ENCODE assay signal across 17 mouse cellular contexts in the genomic region with DNA sequence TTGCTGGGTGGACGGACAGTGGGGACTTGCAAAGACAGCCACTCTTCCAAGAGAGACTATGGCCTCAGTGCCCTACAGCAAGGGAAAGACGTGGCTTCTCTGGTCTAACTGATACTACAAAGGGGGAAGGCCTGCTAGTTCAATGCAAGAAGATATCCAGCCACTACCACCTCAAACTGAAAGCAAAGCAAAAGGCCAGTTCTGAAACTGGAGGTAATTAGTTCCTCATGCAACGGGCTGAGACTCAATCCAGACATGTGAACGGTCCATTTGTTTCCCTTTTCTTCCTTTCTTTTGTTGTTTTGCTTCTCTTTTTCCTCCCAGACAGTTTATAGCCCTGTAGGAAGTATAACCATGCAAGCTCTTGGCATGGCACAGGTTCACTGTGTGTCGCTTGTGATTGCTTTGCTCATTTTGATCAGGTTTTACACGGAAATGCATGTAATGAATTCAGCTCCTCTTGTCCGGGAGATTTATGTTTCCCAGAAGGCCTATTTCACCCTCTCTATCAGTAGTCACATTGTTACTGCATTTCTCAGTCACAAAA.
DNase-seq lines count a peak whose midpoint lies in the region; ATAC-seq and TF ChIP-seq lines count a peak whose summit lies in the region.
"Had no signal": no experiment of that assay in that cellular context is flagged by ENCODE, and none has a peak within 500 bp of the region (broad histone marks: within the 10 kb centered on the region; RNA-seq: fewer than 3 reads in every experiment).

No protein-coding gene starts in this region.

- peak overlapping the region; percentile 83 for H3K4me2 ChIP-seq in CH12.LX (ENCODE audit: insufficient read depth, low read depth, poor library complexity, severe bottlenecking)
- H3K4me2 ChIP-seq in kidney, embryonic 14.5 days (replicated peaks; ENCODE audit: low read depth, low read length) = no peak overlapping the region

- H3K9me3 ChIP-seq in CH12.LX (replicated peaks; ENCODE audit: low read length) = peaks cover 5% of the 10 kb centered on the region
- H3K9me3 ChIP-seq in megakaryocyte, embryonic 14.5 days = peaks cover 12% of the 10 kb centered on the region
- H3K9me3 ChIP-seq in kidney, embryonic 14.5 days (ENCODE audit: control insufficient read depth, low read length) = no peaks in the 10 kb centered on the region

- H3K27me3 ChIP-seq in CH12.LX (replicated peaks) = no peaks in the 10 kb centered on the region
- no peaks in the 10 kb centered on the region for H3K27me3 ChIP-seq in megakaryocyte, embryonic 14.5 days (replicated peaks)
- no peaks in the 10 kb centered on the region for H3K27me3 ChIP-seq in kidney, embryonic 14.5 days (ENCODE audit: control insufficient read depth, insufficient read depth, low read length)

- in situ Hi-C loops in CH12.LX (cut with MboI; ENCODE audit: low pct_ligation_motif_present, low pct_unique_long_range_greater_than_20kb, low sequenced_read_pairs) = no loop called here

- TF ChIP-seq CTCF in CH12.LX (conservative IDR thresholded peaks at IDR 0.05 in 1 of 2, IDR thresholded peaks at IDR 0.05 in 1 of 2; ENCODE audit: low read depth in 2 of 2, low read length in 2 of 2) = no peak

- ATAC-seq in kidney, embryonic 14.5 days (ENCODE audit: low FRiP score, low TSS enrichment) = no peak
- ATAC-seq: forebrain, postnatal 0 days; inflammation-experienced regulatory T-cells, adult 6 months had no signal

- H3K4me1 ChIP-seq in CH12.LX (ENCODE audit: control insufficient read depth in 1 of 2, insufficient read depth in 2 of 2) = peaks cover 3 to 13% of the 10 kb centered on the region in 2 experiments; a peak in 3 of 4 replicates
- peaks cover 18% of the 10 kb centered on the region for H3K4me1 ChIP-seq in megakaryocyte, embryonic 14.5 days
- 0 out of 2 replicates have a peak, but pooled peaks cover 2% of the 10 kb centered on the region for H3K4me1 ChIP-seq in kidney, embryonic 14.5 days (ENCODE audit: control insufficient read depth, insufficient read depth, low read length)

- dilution Hi-C loops in CH12.LX (cut with MboI; ENCODE audit: extremely low pct_ligation_motif_present, extremely low pct_unique_long_range_greater_than_20kb, low sequenced_read_pairs) = no loop called here

- 47% methylated on average over 7 of the region's 7 CpGs for WGBS in kidney, embryonic 14.5 days

- no peak for TF ChIP-seq POLR2A in CH12.LX (IDR thresholded peaks at IDR 0.05; ENCODE audit: low read depth, low read length)

- H3K4me3 ChIP-seq in CH12.LX (replicated peaks in 1 of 3; ENCODE audit: low read depth in 2 of 3, low read length in 2 of 3, poor library complexity in 1 of 3) = no peak overlapping the region
- peak overlapping the region; percentile 75 for H3K4me3 ChIP-seq in megakaryocyte, embryonic 14.5 days (replicated peaks)
- H3K4me3 ChIP-seq in kidney, embryonic 14.5 days (ENCODE audit: low read length) = no peak overlapping the region
- H3K4me3 ChIP-seq: myocyte had no signal

- no peak overlapping the region for H3K9ac ChIP-seq in CH12.LX (ENCODE audit: insufficient read depth, low read depth)
- H3K9ac ChIP-seq in kidney, embryonic 14.5 days (ENCODE audit: low read depth, low read length) = no peak overlapping the region
- H3K9ac ChIP-seq: forebrain, postnatal 0 days; liver, embryonic 14.5 days had no signal

- no peaks in the 10 kb centered on the region for H3K36me3 ChIP-seq in CH12.LX (replicated peaks in 1 of 2; ENCODE audit: control insufficient read depth in 1 of 2, insufficient read depth in 1 of 2, low read length in 1 of 2)
- H3K36me3 ChIP-seq in megakaryocyte, embryonic 14.5 days (replicated peaks; ENCODE audit: low read length) = no peaks in the 10 kb centered on the region
- no peaks in the 10 kb centered on the region for H3K36me3 ChIP-seq in kidney, embryonic 14.5 days (ENCODE audit: control insufficient read depth, insufficient read depth, low read length)

- no peaks in the 10 kb centered on the region for H3K79me2 ChIP-seq in CH12.LX (replicated peaks; ENCODE audit: control insufficient read depth, extremely low read depth, insufficient read depth, poor library complexity, severe bottlenecking)

- peak; percentile 74 for TF ChIP-seq EP300 in CH12.LX (IDR thresholded peaks at IDR 0.05; ENCODE audit: low read length)

- peak; percentile 69 for DNase-seq in CH12.LX (ENCODE audit: extremely low read depth)
- peak; percentile 28 for DNase-seq in brain, adult 2 months (ENCODE audit: low read depth, low spot score)
- DNase-seq in forelimb bud, embryonic 11.5 days (ENCODE audit: low read depth, low spot score) = peak; percentile 51
- DNase-seq in adrenal gland, postnatal 25 days = no peak
- DNase-seq in cerebellum, adult 18-20 months = no peak
- DNase-seq: adrenal gland, postnatal 14 days; cerebellum, adult 11-12 months; forebrain, postnatal 0 days; heart, adult 18-20 months; heart, postnatal 10 days; kidney, postnatal 14 days had no signal

- H3K27ac ChIP-seq in CH12.LX (ENCODE audit: insufficient read depth, low read depth) = 0 out of 2 replicates have a peak overlapping the region, but pooled peaks have one; percentile 19
- no peak overlapping the region for H3K27ac ChIP-seq in kidney, embryonic 14.5 days (ENCODE audit: low read depth, low read length)
- H3K27ac ChIP-seq: liver, embryonic 14.5 days; macrophage had no signal

- no peak; the same call in 1 of the 2 replicates for TF ChIP-seq RAD21 in CH12.LX (IDR thresholded peaks at IDR 0.05; ENCODE audit: low read depth, low read length)

TF ChIP-seq in CH12.LX, 34 proteins besides CTCF, POLR2A, EP300 and RAD21:
- TF ChIP-seq TCF12 (IDR thresholded peaks at IDR 0.05; ENCODE audit: low read depth, low read length) (peak; percentile 39; the same call in 1 of the 2 replicates), RCOR1 (conservative IDR thresholded peaks at IDR 0.05; ENCODE audit: low read depth, low read length) (no peak), IRF4 (IDR thresholded peaks at IDR 0.05; ENCODE audit: low read depth, low read length) (peak; percentile 89), MAFK (IDR thresholded peaks at IDR 0.05; ENCODE audit: insufficient replicate concordance, low read length) (0 out of 2 replicates have a peak, but pooled peaks have one; percentile 24), ETS1 (conservative IDR thresholded peaks at IDR 0.05; ENCODE audit: low read depth, low read length) (peak; percentile 49), BHLHE40 (IDR thresholded peaks at IDR 0.05; ENCODE audit: low read depth, low read length) (peak; percentile 56)
TF ChIP-seq in CH12.LX: peak in this region for 5.

Comparison
In these comparisons a context has a peak if more than half of its experiments do, and no peak if none do; other contexts are left out.
1. DNase-seq: peak in CH12.LX (single experiment), brain, adult 2 months (single experiment) and forelimb bud, embryonic 11.5 days (single experiment); none in adrenal gland, postnatal 25 days (single experiment) and cerebellum, adult 18-20 months (0 of 2).